Mouse (Mus musculus): ENCODE results near the gene Olfr971. TPM values are rescaled to one million over a fixed set of nuclear protein-coding genes. Genes with fewer than 3 reads are reported as not detected.
"Not testable (repeated sequence)": the region's sequence is repeated elsewhere in the genome, so short reads cannot be mapped to it uniquely, and the experiment has no call there.

Gene Olfr971
- total RNA-seq (2017) = not detected in 2 replicates

DNA sequence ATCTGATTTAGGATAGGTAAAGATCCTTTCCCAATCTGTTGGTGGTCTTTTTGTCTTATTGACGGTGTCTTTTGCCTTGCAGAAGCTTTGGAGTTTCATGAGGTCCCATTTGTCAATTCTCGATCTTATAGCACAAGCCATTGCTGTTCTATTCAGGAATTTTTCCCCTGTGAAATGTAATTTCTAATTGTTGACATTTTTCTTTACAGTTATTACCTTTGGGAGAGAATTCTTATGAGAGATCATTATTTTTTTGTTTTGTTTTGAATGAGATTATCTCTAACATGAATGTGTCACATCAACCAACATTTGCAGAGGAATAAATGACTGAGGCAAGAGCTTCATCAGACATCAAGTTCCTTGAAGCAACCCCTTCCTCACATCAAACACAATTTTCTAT is at the start of gene Olfr971:
Gene Olfr971, plus strand, starts transcription at position 301 of the 400 bp plus-strand sequence.
- ATAC-seq (replicated peaks; ENCODE audit: low read depth, poor library complexity, severe bottlenecking) = not testable (repeated sequence)

DNA sequence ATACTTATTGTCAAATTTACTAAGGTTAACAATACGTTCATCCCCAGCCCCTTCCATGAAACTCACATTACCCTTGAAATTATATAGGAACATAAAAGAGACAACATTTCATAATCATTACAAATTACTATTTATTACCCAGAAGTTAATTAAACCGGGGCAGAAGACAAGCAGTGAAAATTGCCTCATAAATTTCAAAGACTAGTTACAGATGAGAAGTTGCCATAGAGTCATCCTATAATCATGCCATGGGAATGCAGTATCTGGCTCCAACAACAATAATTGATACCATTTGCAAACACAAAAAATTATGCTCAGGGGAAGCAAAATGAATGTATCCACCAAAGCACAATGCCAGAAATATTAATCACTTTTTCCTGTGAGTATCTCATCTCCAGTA is 46.1 kb upstream of the Olfr971 start, which contains the start of gene Olfr969:
Gene Olfr969, plus strand, starts transcription at position 388 of the 400 bp plus-strand sequence.
- no peak for ATAC-seq (replicated peaks; ENCODE audit: low read depth, poor library complexity, severe bottlenecking)

DNA sequence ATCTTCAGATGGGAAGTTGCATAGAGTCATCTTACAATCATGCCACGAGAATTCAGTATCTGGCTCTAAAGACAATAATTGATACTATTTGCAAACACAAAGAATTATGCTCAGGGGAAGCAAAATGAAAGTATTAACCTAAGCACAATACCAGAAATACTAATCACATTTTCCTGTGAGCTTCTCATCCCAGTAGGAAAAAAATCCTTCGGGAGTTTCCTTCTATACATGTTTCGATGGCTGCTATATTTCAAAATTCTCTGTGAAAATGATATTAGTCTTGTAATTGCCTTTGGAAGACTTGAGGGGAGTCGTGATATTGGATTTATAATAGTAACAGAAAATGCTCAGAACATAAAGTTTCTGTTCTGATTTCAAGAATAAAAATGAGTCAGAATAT is 28.1 kb upstream of the Olfr971 start, which contains the start of gene Olfr970:
Gene Olfr970, plus strand, starts transcription at position 301 of the 400 bp plus-strand sequence.
- no peak for ATAC-seq (replicated peaks; ENCODE audit: low read depth, poor library complexity, severe bottlenecking)

DNA sequence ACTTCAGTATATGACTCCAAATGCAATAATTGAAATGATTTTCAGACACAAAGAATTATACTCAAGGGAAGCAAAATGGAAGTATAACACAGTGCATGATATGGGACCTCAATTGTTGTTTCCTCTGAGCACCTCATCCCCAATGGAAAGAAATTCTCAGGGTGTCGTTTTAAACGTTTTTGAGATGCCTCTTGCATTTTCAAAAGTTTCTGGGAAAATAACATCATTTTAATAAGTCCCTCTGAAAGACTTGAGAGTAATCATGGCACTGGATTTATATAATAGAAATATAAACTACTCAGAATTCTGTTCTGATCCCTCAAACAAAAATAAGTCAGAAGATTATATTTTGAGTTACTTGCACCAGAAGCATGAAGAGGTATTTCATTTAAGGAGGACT is 29.4 kb downstream of the Olfr971 start, which contains the start of gene Olfr972:
Gene Olfr972, plus strand, starts transcription at position 301 of the 400 bp plus-strand sequence.
- ATAC-seq (replicated peaks; ENCODE audit: low read depth, poor library complexity, severe bottlenecking) = no peak

DNA sequence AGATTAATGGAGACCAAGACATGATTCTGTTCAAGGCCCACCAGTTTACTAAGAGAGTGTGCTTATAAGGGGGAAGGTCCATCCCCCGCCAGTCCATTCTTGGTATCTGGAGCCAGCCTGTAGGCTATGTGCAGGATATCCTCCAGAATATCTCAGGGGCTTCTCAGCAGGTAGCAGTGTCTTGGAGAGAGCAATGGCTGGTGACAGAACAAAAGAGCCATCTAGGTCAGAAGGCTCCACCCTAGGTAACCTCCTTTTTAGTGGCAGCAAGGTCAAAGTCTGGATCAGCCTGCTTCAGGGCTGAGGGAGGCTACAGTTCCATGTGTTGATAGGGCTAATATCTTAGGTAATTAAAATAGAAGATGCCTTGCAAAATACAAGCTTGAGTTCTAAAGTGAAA is 35.3 kb downstream of the Olfr971 start:
- not testable (repeated sequence) for ATAC-seq (replicated peaks; ENCODE audit: low read depth, poor library complexity, severe bottlenecking)

DNA sequence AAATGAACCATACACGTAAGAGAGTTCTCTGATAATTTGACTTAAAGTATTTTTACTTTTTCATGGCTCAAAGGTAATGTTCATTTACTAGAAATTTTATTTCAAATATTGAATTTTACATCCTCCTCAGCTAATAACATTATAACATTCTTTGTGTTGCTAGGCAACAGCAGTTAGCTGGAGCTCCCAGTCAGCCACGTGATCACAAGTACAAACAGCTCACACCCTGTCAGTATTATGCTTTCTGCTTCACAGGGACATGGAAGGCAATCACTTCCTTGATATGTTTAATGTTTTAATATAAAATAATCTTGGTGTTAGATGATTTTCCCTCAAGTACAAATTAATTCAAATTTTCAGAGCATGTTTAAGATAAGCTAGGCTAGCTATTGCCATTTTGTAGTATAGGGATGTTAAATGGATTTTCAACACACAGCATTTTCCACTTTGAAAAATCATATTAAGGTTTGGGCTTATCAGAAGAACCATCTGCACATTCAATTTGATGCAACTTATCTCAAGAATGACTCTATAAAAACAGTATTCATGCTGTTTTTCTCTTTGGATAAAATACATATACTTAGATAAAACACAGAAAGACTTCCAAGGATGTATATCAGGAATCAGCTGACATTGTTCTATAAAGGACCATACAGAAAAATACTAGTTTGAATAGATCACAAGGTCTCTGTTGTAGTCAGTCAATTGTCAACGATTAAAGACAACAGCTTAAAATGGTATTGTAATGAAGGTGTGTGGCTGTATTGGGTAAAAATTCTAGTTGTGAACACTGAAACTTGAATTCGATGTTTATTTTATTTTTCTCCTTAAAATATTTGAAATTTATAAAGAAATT is 41.1 kb downstream of the Olfr971 start:
- ATAC-seq (replicated peaks; ENCODE audit: low read depth, poor library complexity, severe bottlenecking) = not testable (repeated sequence)

Other genes with a start within 250 kb of the Olfr971 start
- gene AW551984, start 232.5 kb upstream of the Olfr971 start, total RNA-seq (2017) = not detected in 2 replicates
- gene Olfr148, start 226.2 kb upstream of the Olfr971 start, total RNA-seq (2017) = not detected in 2 replicates
- gene Olfr960, start 215.5 kb upstream of the Olfr971 start, total RNA-seq (2017) = not detected in 2 replicates
- not detected in 2 replicates for gene Olfr961, start 191.8 kb upstream of the Olfr971 start, total RNA-seq (2017)
- not detected in 2 replicates for gene Olfr963, start 169.7 kb upstream of the Olfr971 start, total RNA-seq (2017)
- not detected in 2 replicates for gene Olfr149, start 129.8 kb upstream of the Olfr971 start, total RNA-seq (2017)
- not detected in 2 replicates for gene Olfr965, start 125.5 kb upstream of the Olfr971 start, total RNA-seq (2017)
- not detected in 2 replicates for gene Olfr150, start 105.9 kb upstream of the Olfr971 start, total RNA-seq (2017)
- gene Olfr967, start 90.6 kb upstream of the Olfr971 start, total RNA-seq (2017) = not detected in 2 replicates
- not detected in 2 replicates for gene Olfr968, start 53.6 kb upstream of the Olfr971 start, total RNA-seq (2017)
- gene Olfr969, start 45.9 kb upstream of the Olfr971 start, total RNA-seq (2017) = not detected in 2 replicates
- gene Olfr970, start 28.0 kb upstream of the Olfr971 start, total RNA-seq (2017) = not detected in 2 replicates
- gene Olfr972, start 29.5 kb downstream of the Olfr971 start, total RNA-seq (2017) = not detected in 2 replicates
- not detected in 2 replicates for gene Olfr229, start 70.5 kb downstream of the Olfr971 start, total RNA-seq (2017)
- gene Olfr974, start 100.6 kb downstream of the Olfr971 start, total RNA-seq (2017) = not detected in 2 replicates
- gene Olfr975, start 115.2 kb downstream of the Olfr971 start, total RNA-seq (2017) = not detected in 2 replicates
- gene Olfr976, start 124.3 kb downstream of the Olfr971 start, total RNA-seq (2017) = not detected in 2 replicates
- gene Olfr978, start 155.2 kb downstream of the Olfr971 start, total RNA-seq (2017) = not detected in 2 replicates
- not detected in 2 replicates for gene Olfr979, start 166.6 kb downstream of the Olfr971 start, total RNA-seq (2017)
- gene Olfr980, start 172.7 kb downstream of the Olfr971 start, total RNA-seq (2017) = not detected in 2 replicates
- gene Olfr981, start 184.6 kb downstream of the Olfr971 start, total RNA-seq (2017) = not detected in 2 replicates
- not detected in 2 replicates for gene Olfr982, start 237.0 kb downstream of the Olfr971 start, total RNA-seq (2017)